Mouse (Mus musculus) stomach, embryonic 14.5 days (tissue): ENCODE data around the gene Gm20721. TPM values are rescaled to one million over a fixed set of nuclear protein-coding genes. Genes with fewer than 3 reads are reported as not detected.
A peak's percentile ranks its signal among the peaks of the same experiment; 100 is the strongest.
"Not testable (repeated sequence)": the region's sequence is repeated elsewhere in the genome, so short reads cannot be mapped to it uniquely, and the experiment has no call there.

Source experiments
- ATAC-seq: fragments of 200-750 bp; cut with Nextera tagmentation; 2 replicates; pipeline ENCODE4 v1.8.0; 2017; ENCODE audit warnings: low read depth, moderate TSS enrichment; ENCODE audit not compliant: insufficient number of reproducible peaks, insufficient read depth, low FRiP score
- H3K27ac ChIP-seq: fragments of 300-500 bp; sonication (generic); 2 replicates; pipeline ENCODE4 v1.5.1; 2014; ENCODE audit warnings: mild to moderate bottlenecking, low read length, moderate library complexity, mixed read lengths
- H3K27me3 ChIP-seq: fragments of 300-500 bp; sonication (generic); 2 replicates; pipeline ENCODE4 v1.6.1; 2014; ENCODE audit warnings: low read length, control low read depth, mixed read lengths; ENCODE audit not compliant: control insufficient read depth, insufficient read depth
- H3K36me3 ChIP-seq: fragments of 300-500 bp; sonication (generic); 2 replicates; pipeline ENCODE4 v1.6.1; 2014; ENCODE audit warnings: mild to moderate bottlenecking, control low read depth, low read length, moderate library complexity, mixed read lengths; ENCODE audit not compliant: control insufficient read depth, insufficient read depth
- H3K4me1 ChIP-seq: fragments of 300-500 bp; sonication (generic); 2 replicates; pipeline ENCODE4 v1.6.1; 2014; ENCODE audit warnings: low read length, control low read depth, mixed read lengths; ENCODE audit not compliant: control insufficient read depth, insufficient read depth
- H3K4me2 ChIP-seq: fragments of 300-500 bp; sonication (generic); replicated peaks from 2 replicates; pipeline ENCODE4 v1.6.1; 2014; ENCODE audit warnings: low read depth, low read length, control low read depth
- H3K4me3 ChIP-seq: fragments of 300-500 bp; sonication (generic); 2 replicates; pipeline ENCODE4 v1.5.1; 2014; ENCODE audit warnings: low read depth, low read length, control low read depth
- H3K9ac ChIP-seq: fragments of 300-500 bp; sonication (generic); replicated peaks from 2 replicates; pipeline ENCODE4 v1.6.1; 2014; ENCODE audit warnings: low read depth, mild to moderate bottlenecking, control low read depth, low read length, moderate library complexity, mixed read lengths
- H3K9me3 ChIP-seq: fragments of 300-500 bp; sonication (generic); 2 replicates; pipeline ENCODE4 v1.6.1; 2016; ENCODE audit warnings: low read depth, low read length, control low read depth; ENCODE audit not compliant: control insufficient read depth
- WGBS: fragments of 180-500 bp; shearing (Covaris S2); extraction: QIAGEN DNeasy Blood & Tissue Kit; methylation state at CpG from one replicate; pipeline ENCODE4 v1.1.7; 2014; 5-methylcytosine and 5-hydroxymethylcytosine counted together
- polyA plus RNA-seq: library from polyadenylated mRNA; unstranded; fragments of >200 nt; fragmentation: Nextera tagmentation; extraction: Ambion mirVana; gene quantifications from 2 replicates; pipeline ENCODE4 v1.2.1, GENCODE M21; 2014

Gene Gm20721
- polyA plus RNA-seq, 1 experiment from 2014 or later, result 6.9 TPM

DNA sequence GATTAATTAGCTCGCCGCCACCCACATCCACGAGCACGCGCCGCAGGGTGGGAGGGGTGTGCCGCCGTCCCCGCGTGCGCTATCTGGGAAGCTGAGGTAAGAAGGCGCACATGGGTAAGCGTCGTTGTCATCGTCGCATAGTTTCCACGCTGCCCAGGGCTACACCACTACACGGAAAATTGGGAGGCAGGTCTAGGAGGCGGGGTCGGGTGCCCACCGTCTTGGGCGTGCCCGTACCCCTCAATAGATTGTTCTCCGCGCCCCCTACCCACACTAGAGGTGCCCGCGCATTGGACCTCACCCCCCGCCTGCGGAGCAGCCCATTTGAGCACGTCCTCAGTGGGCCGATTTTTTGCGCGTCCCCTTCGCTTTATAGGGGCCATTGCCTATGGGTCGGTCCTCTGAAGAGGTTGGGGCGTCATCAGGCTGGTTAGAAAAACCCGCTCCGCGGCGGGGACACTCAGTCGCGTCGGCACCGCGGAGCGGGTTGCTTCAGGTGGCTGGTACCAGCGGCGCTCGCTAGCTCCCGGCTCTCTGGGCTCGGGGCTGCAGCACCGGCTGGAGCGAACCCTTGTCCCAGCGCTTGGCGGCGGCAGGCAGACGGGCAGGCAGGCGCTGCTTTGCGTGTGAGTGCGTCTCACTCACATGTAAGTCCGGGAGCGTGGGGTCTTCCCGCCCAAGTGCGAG, 19.1 kb downstream of the Gm20721 start:
- no peaks in the 10 kb centered on the region for H3K9me3 ChIP-seq
- no peaks in the 10 kb centered on the region for H3K27me3 ChIP-seq
- peak overlapping the region; percentile 70 for H3K4me2 ChIP-seq
- H3K27ac ChIP-seq, result peak overlapping the region; percentile 99; the same call in 1 of the 2 replicates
- H3K4me3 ChIP-seq, result peak overlapping the region; percentile 99
- peak; percentile 60 for ATAC-seq
- WGBS, result 58% methylated on average over 64 of the region's 64 CpGs
- H3K4me1 ChIP-seq, result peaks cover 9% of the 10 kb centered on the region; the same call in 1 of the 2 replicates
- no peaks in the 10 kb centered on the region for H3K36me3 ChIP-seq
- peak overlapping the region; percentile 37 for H3K9ac ChIP-seq

GRCm38 (mm10) chr2:174326481-174326880, 20.0 kb downstream of the Gm20721 start:
- no peak for ATAC-seq
- no peaks in the 10 kb centered on the region for H3K36me3 ChIP-seq
- H3K27ac ChIP-seq, result no peak overlapping the region
- H3K27me3 ChIP-seq, result no peaks in the 10 kb centered on the region
- no peaks in the 10 kb centered on the region for H3K9me3 ChIP-seq
- peak overlapping the region; percentile 70 for H3K4me2 ChIP-seq
- no peak overlapping the region for H3K9ac ChIP-seq
- WGBS, result 64% methylated on average over 8 of the region's 8 CpGs
- peak overlapping the region; percentile 99 for H3K4me3 ChIP-seq
- peaks cover 6% of the 10 kb centered on the region; the same call in 1 of the 2 replicates for H3K4me1 ChIP-seq

- H3K27me3 ChIP-seq, result no peaks in the 10 kb centered on the region
- WGBS, result 80% methylated on average over 4 of the region's 4 CpGs
- no peaks in the 10 kb centered on the region for H3K9me3 ChIP-seq
- peaks cover 6% of the 10 kb centered on the region; the same call in 1 of the 2 replicates for H3K4me1 ChIP-seq
- no peak overlapping the region for H3K4me3 ChIP-seq
- H3K9ac ChIP-seq, result no peak overlapping the region
- H3K36me3 ChIP-seq, result no peaks in the 10 kb centered on the region
- no peak for ATAC-seq
- no peak overlapping the region for H3K27ac ChIP-seq
- peak overlapping the region; percentile 70 for H3K4me2 ChIP-seq
These were observed 20.5 kb downstream of the Gm20721 start for GRCm38 (mm10) chr2:174325989-174326388.

DNA sequence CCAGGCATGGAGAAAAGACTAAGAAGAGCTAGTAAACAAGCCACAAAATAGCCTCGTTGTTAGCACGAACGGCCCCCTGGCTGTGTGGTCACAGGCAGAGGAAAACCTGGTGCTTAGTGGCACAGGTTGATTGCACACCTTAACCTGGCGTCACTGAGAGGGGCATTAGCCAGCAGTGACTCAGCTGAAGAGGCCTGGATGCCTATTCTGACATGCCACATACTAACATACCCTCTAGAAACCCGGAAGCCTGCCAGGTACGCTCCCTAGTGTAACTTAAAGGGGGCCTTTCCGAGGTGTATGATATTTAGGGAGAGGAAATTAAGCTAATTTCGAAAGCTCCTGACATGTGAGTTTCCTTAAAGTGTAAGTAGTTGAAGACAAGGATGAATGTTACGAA, 29.9 kb downstream of the Gm20721 start:
- H3K36me3 ChIP-seq, result no peaks in the 10 kb centered on the region
- no peak overlapping the region for H3K9ac ChIP-seq
- no peak for ATAC-seq
- H3K27ac ChIP-seq, result no peak overlapping the region
- no peak overlapping the region for H3K4me2 ChIP-seq
- H3K4me3 ChIP-seq, result no peak overlapping the region
- 87% methylated on average over 9 of the region's 9 CpGs for WGBS
- H3K27me3 ChIP-seq, result no peaks in the 10 kb centered on the region
- H3K9me3 ChIP-seq, result no peaks in the 10 kb centered on the region
- peaks cover 5% of the 10 kb centered on the region; the same call in 1 of the 2 replicates for H3K4me1 ChIP-seq

- not testable (repeated sequence) for H3K4me2 ChIP-seq, H3K9me3 ChIP-seq, ATAC-seq, H3K27ac ChIP-seq, H3K27me3 ChIP-seq, H3K4me3 ChIP-seq, H3K4me1 ChIP-seq, H3K9ac ChIP-seq, H3K36me3 ChIP-seq
These were observed 31.1 kb downstream of the Gm20721 start for GRCm38 (mm10) chr2:174315445-174315844.

GRCm38 (mm10) chr2:174312661-174313060, 33.9 kb downstream of the Gm20721 start:
- Histone ChIP-seq H3K4me2 (no peak overlapping the region), H3K9me3 (no peaks in the 10 kb centered on the region)
- 66% methylated on average over 2 of the region's 2 CpGs for WGBS

GRCm38 (mm10) chr2:174312118-174312647, 34.3 kb downstream of the Gm20721 start:
- Histone ChIP-seq H3K27me3 (no peaks in the 10 kb centered on the region), H3K36me3 (no peaks in the 10 kb centered on the region), H3K4me2 (no peak overlapping the region), H3K9me3 (no peaks in the 10 kb centered on the region), H3K4me1 (peaks cover 5% of the 10 kb centered on the region; the same call in 1 of the 2 replicates), H3K27ac (no peak overlapping the region), H3K9ac (no peak overlapping the region), H3K4me3 (no peak overlapping the region)
- ATAC-seq, result peak; percentile 69
- WGBS, result 16% methylated on average over 4 of the region's 4 CpGs

More at GRCm38 (mm10) chr2:174312661-174313060, 33.9 kb downstream of the Gm20721 start:
- no peaks in the 10 kb centered on the region for H3K27me3 ChIP-seq
- peak overlapping the region; percentile 2; the same call in 1 of the 2 replicates for H3K27ac ChIP-seq
- H3K36me3 ChIP-seq, result no peaks in the 10 kb centered on the region
- ATAC-seq, result peak; percentile 62; the same call in 1 of the 2 replicates
- H3K4me1 ChIP-seq, result peaks cover 5% of the 10 kb centered on the region; the same call in 1 of the 2 replicates
- H3K4me3 ChIP-seq, result no peak overlapping the region
- no peak overlapping the region for H3K9ac ChIP-seq

DNA sequence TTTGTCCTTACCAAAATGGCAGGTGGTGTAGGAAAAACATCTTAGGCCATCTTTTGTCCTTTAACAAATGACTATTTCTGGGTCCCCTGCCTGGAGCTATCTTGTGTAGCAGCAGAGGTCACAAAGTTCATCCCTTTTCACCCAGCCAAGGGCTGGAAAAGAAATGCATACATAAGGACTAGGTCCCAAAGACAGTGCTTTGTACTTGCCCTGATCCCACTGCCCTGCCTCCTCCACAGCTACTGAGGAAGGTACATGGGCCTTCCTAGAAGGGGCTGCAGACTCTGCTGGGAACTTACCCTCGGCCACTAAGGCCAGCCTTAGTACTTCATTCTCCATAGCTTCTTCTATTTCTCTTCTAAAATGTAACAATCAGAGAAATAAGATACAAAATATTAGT, 34.9 kb downstream of the Gm20721 start:
- no peak; the same call in 1 of the 2 replicates for ATAC-seq
- 68% methylated on average over 1 of the region's 1 CpGs for WGBS

More for the DNA sequence above, 34.9 kb downstream of the Gm20721 start:
- Histone ChIP-seq H3K9ac (no peak overlapping the region), H3K9me3 (no peaks in the 10 kb centered on the region), H3K4me2 (no peak overlapping the region), H3K27ac (no peak overlapping the region), H3K4me3 (no peak overlapping the region), H3K4me1 (peaks cover 5% of the 10 kb centered on the region; the same call in 1 of the 2 replicates), H3K36me3 (no peaks in the 10 kb centered on the region), H3K27me3 (no peaks in the 10 kb centered on the region)
